Mouse (Mus musculus) Muller cell, postnatal 12 days (primary cell): ENCODE results near the gene Sost.
"Not testable (repeated sequence)": the region's sequence is repeated elsewhere in the genome, so short reads cannot be mapped to it uniquely, and the experiment has no call there.

Source experiments
- DNase-seq: peaks from one replicate; pipeline ENCODE4 v3.0.0-alpha.2; 2015; ENCODE audit errors: inconsistent ontology term

Gene Sost

GRCm38 (mm10) chr11:101966965-101967614 lies at the start of gene Sost:
Gene Sost, minus strand, starts transcription at chr11:101967015.
- DNase-seq: peak; percentile 51

- DNase-seq: no peak
Observed at GRCm38 (mm10) chr11:102016136-102016535, 49.3 kb upstream of the Sost start.

DNA sequence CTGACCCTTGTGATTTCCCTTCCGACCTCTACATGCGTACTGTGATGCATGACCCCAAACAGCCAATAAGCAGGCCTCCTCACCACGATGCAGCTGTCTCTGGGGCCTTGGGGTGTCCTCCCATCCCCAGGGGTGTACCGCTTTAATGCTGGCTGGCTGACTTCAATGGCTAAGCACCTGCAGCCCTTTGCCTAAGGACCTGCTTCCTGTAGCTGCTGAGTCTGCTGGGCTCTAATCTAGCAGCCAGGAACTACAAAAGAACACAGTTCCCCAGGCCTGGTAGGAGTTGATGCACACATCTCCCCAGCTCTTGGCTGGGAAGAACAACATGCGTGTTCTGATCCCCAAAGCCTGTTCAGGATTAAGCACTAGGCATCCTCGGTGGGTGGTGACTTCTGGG lies 48.7 kb upstream of the Sost start:
- no peak for DNase-seq

- no peak for DNase-seq
Observed at GRCm38 (mm10) chr11:102013201-102013600, 46.4 kb upstream of the Sost start.

DNA sequence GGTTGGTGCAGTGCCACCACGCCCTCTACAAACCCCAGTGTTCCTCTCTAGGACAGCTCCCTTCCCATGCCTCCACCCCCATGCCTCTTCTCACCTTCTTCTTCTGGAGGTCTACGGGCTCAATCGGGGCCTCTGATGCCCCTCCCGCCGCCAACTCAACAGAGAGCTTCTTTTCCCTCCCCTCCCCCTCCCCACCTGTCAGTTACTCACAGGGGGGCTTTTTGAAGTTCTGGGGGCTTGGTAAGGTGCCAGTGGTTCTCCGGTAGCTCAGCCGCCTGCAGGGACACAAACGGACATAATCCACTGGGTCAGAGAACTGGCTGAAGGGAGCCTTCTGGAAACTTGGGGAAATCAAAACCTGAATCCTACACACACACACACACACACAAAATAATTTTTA lies 44.7 kb upstream of the Sost start:
- DNase-seq: no peak

DNA sequence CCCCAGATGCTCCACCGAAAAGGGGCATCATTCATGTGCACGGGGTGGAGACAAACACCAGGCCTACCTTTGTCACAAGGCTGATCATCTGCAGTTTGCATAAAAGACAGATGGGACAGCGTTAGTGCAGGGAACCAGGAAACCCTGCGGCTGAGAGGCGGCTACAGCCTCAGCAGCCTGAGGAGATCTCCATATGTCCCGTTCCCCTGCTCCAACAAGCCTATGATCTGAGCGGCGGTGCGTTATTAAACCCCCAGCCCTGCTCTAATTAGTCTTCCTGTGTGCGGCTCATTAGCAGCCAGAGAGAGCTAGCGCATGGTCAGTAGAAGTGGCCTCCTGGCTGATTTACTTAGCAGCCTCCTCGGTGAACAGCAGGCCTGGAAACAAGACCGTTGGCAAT lies 43.3 kb upstream of the Sost start:
- DNase-seq: peak; percentile 19

DNA sequence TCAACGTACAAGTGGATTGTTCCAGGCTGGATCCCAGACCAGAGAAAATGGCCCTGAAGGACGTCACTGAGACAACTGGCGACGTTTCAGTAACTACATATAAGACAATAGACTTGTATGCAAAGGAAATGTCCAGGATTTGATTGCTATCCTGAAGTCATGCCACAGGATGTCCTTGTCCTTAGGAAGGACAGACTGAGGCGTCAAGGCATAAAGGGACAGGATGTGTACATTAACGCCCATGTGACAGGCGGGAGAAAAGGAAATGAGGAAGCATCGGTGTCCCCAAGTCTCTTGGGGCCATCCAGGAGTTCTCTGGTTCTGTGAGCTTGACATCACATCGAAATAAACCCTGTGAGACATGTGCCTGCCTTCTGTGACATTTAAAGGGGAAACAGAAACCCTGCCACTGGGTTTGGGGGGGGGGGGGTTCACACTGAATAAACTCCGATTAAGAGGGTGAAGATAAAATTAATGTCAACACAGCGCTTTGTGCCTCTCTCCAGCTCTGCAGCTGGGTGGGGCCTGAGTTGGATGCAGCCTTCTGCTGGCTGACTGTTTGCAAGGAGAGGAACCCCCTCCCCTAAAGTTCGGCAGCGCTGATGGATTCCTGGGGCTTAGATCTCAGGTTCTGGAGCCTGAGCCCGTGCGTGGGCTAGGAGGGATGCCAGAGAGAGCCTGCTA lies 42.3 kb upstream of the Sost start:
- no peak for DNase-seq

GRCm38 (mm10) chr11:102008372-102008771 lies 41.6 kb upstream of the Sost start:
- DNase-seq: no peak

GRCm38 (mm10) chr11:102006688-102007087 lies 39.9 kb upstream of the Sost start:
- no peak for DNase-seq

GRCm38 (mm10) chr11:102006271-102006670 lies 39.5 kb upstream of the Sost start:
- DNase-seq: no peak

GRCm38 (mm10) chr11:102004251-102004650 lies 37.4 kb upstream of the Sost start:
- DNase-seq: no peak

GRCm38 (mm10) chr11:101999466-101999865 lies 32.7 kb upstream of the Sost start:
- DNase-seq: no peak

DNA sequence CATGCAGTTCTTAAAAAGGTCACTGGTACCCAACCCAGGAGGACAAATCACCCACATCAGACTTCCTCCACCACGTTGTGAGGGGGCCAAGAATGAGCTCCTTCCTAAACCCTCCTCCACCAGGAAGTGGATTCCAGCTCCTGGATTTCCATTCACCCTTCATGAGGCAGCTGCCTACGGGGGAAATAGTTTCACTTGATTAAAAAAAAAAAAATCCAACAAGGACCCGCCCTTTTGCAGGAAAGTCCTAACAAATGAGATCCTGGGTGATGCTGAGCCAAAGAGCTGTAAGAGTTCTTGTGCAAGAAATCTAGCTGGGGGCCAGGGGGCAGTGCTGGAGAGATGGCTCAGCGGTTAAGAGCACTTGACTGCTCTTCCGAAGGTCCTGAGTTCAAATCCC lies 31.4 kb upstream of the Sost start:
- DNase-seq: peak; percentile 34

DNA sequence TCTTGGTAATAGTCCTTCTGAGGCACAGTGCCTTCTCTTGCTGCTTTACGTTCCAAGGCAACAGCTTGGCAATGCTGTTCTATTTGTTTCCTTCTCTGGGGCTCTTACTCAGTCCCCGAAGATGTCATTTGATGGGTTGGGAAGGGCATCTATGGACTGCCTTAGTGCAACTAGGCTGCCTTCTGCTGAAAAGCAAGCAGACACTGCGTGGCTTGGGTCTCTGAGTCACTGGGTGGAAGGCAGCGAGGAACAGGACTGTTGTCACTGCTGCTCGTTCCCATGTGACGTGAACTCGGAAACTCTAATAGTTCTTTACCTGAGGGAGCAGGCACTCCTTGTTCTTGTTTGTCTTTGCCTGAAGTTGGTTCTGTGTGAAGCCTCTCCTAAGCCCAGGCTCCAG lies 29.1 kb upstream of the Sost start:
- DNase-seq: no peak

GRCm38 (mm10) chr11:101994100-101994499 lies 27.3 kb upstream of the Sost start:
- DNase-seq: no peak

GRCm38 (mm10) chr11:101992411-101992810 lies 25.6 kb upstream of the Sost start:
- no peak for DNase-seq

- DNase-seq: no peak
Observed at GRCm38 (mm10) chr11:101991813-101992212, 25.0 kb upstream of the Sost start.

- no peak for DNase-seq
Observed at GRCm38 (mm10) chr11:101990244-101990643, 23.4 kb upstream of the Sost start.

DNA sequence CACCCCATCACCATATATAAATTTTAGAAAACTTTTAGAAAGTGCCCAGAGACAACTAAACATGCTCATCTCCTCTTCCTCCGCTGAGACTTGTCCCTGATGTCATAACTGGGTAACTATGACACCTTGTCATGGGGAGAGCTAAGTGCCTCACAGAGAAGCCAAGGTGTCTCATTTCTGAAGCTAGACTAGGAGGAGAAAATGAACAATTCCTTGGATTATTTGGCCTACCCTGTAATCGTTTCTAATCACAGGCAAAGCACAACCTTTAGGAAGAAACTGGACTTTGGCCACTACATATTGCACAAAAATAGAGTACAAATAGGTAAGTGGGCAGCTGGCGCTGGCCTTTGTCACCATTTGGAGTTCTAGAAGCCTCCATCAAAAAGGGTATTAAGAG lies 20.1 kb upstream of the Sost start, which contains the start of gene Dusp3:
Dusp3 (minus strand) TSS at position 101 of the 400 bp plus-strand sequence.
- DNase-seq: no peak

GRCm38 (mm10) chr11:101985990-101986389 lies 19.2 kb upstream of the Sost start:
- peak; percentile 65 for DNase-seq

DNA sequence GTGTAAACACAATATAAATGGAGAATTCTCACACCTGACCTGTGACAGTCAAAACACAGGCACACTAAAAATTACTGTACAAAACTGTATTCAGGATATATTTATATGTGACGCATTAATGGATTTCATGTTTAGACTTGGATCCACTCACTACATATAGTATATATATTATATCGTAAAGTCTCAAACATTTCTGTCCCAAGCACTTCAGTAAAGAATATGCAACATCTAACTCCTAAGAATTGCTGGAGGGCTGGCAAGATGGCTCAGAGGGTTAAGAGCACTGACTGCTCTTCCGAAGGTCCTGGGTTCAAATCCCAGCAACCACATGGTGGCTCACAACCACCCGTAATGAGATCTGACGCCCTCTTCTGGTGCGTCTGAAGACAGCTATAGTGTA lies 18.6 kb upstream of the Sost start:
- not testable (repeated sequence) for DNase-seq

GRCm38 (mm10) chr11:101984054-101985025 lies 17.5 kb upstream of the Sost start, which contains the start of gene Cfap97d1:
Gene Cfap97d1, plus strand, starts transcription at chr11:101984279.
- DNase-seq: peak; percentile 95
